Mouse (Mus musculus) brain, embryonic 14.5 days (tissue): ENCODE data around the gene Zfp92.

ENCODE experiments used
- CTCF ChIP-seq: fragments of 200-500 bp; IDR thresholded peaks from 2 replicates; pipeline ENCODE4 v1.5.1; 2012; ENCODE audit warnings: inconsistent platforms, mild to moderate bottlenecking, moderate library complexity, borderline replicate concordance; ENCODE audit not compliant: insufficient read depth, insufficient read length; ENCODE audit errors: extremely low read depth
- POLR2A ChIP-seq: fragments of 200-500 bp; IDR thresholded peaks from 2 replicates; pipeline ENCODE4 v1.6.1; 2012; ENCODE audit warnings: mild to moderate bottlenecking, inconsistent platforms, borderline replicate concordance; ENCODE audit not compliant: poor library complexity, insufficient read depth, insufficient read length, severe bottlenecking; ENCODE audit errors: extremely low read depth

DNA sequence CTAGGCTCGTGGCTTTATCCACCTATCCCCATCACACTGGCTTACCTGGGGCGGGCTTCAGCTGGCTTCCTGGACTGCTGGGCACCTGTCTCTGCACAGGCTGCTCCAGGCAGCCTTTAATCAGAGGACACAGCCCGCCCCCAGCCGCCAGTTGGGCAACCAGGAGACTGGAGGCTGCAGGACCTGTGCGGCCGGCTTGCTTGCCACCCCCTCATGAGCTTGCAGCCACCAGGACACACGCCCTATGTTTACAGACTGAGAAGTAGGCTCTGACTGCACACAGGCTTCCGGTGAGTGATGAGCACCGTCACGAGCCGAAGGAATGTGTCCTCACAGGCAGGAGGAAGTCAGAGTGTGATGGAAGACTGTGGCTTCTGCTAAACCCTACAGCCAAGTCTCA is 24.4 kb downstream of the Zfp92 start, which contains the start of gene Trex2:
- no peak for TF ChIP-seq CTCF
- no peak for TF ChIP-seq POLR2A
